Mouse (Mus musculus): ENCODE data around the gene Syne2.
A peak's percentile ranks its signal among the peaks of the same experiment; 100 is the strongest.

Gene Syne2

GRCm38 (mm10) chr12:75866419-75867373, 48.8 kb downstream of the Syne2 start:
- DNase-seq (ENCODE audit: extremely low spot score, low spot score): no peak

DNA sequence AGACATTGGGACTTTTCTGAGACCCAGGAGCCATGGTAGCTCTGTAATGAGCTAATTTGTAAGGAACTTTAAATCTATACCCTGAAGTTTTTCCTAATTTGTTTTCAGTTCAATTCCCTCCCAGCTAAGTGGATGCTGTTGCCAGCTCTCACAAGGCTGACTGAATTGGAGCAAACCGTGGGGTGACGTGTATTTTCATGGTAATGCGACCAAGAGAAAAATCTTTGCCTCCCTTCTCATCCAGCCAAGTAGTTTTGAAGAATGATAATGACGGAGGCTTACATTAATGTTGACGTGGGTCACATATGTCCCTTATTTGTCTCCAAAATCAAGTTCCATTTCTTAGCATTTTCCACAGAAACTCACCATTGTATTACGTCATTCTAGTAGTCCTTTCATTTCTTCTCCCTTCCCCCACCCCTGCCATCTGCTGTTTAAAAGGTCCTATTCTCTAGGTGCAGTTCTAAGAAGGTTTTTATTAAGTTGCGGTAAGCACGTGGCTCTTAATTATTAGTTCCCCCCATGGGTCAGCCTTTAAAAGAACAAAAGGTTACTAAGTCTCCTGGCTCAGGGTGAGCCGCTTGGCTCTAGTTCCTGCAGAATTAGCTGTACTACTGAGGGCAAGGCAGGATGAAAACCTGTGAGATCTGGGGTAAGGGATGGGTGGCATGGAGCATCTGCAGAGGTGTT, 55.8 kb downstream of the Syne2 start:
- peak; percentile 23 for DNase-seq (ENCODE audit: extremely low spot score, low spot score)

- DNase-seq (ENCODE audit: extremely low spot score, low spot score): peak; percentile 23
Observed at GRCm38 (mm10) chr12:75874287-75874994, 56.5 kb downstream of the Syne2 start.

DNA sequence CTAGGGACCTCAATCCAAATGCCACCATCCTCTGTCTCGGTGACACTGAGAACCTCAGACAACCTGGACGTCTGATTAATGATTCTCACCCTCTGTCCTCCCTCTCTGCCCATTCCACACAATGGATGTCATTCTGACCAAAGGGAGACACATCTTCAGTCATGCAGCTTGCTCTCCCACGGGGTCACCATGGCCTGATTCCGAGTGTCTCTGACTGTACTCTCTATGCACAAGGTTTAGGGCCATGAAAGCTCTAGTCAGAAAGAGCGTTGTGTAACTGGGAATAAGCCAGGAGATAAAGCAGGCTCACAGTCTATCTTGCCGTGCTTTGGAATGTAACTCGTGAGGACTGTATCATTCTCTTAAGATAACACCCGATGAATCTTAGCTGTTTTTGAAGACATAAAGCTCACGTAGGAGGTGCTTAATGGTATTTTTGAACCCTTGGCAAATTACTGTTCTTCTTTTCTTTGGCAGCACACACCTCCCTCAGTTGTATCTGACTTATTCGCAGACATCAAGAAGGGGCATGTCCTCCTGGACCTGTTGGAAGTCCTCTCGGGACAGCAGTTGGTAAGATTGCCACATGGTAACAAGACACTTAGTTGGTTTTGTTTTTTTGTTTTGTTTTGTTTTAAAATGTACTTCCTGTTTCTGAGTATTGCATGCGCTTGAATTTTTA, 61.8 kb downstream of the Syne2 start:
- no peak for DNase-seq (ENCODE audit: extremely low spot score, low spot score)

DNA sequence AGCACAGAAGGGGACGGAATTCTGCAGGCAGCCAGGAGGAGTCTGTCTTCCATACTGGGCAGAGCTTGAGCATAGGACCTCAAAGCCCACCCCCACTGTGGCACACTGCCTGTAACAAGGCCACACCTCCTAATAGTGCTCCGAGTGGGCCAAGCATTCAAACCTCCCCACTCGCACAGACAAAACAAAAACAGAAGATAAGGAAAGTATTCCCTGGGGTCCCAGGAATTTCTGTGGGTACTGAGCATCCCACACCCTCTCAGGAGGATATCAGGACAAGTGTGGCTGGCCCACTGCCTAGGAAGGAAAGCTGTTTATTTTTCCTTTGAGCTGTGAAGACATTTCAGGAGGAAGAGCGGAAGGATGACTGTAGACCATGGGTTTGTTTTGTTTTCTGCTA, 63.6 kb downstream of the Syne2 start:
- no peak for DNase-seq (ENCODE audit: extremely low spot score, low spot score)

DNA sequence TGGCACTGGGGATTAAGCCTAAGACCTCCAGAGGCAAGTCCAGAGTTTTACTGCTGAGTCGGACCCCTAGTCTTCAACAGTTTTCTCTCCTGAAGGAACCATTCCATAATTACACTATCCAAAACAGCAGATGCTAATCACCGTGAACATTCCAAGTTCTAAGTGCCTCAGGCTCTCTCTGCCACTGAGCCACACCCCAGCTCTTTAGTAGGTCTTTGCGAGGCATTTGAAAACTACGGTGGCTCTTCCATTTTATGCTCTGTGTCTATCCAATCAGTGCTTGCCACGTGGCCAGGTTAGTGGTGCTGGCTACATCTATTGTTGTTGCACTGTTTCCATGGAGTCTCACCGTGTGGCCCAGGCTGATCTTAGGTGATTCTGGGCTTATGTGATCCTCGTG, 68.2 kb downstream of the Syne2 start:
- no peak for DNase-seq (ENCODE audit: extremely low spot score, low spot score)

- DNase-seq (ENCODE audit: extremely low spot score, low spot score): no peak
Observed at GRCm38 (mm10) chr12:75886946-75887345, 69.0 kb downstream of the Syne2 start.

DNA sequence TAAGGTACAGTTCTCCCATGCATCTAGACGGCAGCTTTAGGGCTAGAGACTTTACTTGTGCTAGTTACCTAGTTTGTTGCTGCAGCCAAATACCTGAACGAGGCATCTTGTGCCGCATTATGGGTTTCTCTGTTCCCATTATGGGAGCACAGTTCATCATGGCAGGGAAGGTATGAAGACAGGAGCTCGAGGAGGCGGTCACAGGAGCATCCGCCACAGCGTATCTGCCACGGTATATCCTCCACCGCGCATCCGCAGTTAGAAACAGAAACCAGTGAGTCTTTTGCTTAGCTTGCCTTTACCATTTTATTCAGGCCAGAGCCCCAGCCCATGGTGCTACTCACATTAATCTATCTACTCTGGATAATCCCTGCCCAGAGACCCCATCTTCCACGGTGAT, 70.8 kb downstream of the Syne2 start:
- no peak for DNase-seq (ENCODE audit: extremely low spot score, low spot score)

DNA sequence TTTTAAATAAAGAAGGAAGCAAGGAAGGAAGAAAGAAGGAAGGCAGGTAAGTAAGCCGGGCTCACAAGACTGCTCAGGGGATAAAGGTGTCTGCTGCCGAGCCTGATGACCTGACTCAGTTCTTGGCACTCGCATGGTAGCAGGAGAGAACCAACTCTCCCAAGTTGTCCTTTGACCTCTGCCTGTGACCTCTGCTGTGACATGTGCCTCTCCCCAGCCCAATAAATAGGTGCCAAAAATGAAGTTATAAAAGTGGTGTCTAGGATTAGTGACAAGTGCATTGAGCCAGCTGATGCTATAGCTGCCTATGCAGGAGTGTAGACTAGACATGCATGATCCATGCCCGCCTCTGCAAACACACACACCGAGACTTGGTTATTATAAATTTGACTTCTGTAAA, 73.3 kb downstream of the Syne2 start:
- no peak for DNase-seq (ENCODE audit: extremely low spot score, low spot score)

DNA sequence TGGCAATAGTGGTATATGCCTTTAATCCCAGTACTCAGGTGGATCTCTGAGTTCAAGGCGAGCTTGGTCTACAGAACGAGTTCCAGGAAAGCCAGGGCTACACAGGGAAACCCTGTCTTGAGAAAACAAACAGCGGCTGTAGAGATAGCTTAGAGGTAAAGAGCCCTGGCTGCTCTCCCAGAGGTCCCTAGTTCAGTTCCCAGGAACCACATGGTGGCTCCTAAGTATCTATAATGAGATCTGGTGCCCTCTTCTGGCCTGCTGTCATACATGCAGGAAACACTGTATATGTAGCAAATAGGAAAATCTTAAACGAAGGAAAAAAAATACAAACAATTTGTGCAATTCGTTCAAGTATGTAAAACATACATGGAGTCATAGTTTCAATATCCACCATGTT, 75.5 kb downstream of the Syne2 start:
- DNase-seq (ENCODE audit: extremely low spot score, low spot score): no peak

DNA sequence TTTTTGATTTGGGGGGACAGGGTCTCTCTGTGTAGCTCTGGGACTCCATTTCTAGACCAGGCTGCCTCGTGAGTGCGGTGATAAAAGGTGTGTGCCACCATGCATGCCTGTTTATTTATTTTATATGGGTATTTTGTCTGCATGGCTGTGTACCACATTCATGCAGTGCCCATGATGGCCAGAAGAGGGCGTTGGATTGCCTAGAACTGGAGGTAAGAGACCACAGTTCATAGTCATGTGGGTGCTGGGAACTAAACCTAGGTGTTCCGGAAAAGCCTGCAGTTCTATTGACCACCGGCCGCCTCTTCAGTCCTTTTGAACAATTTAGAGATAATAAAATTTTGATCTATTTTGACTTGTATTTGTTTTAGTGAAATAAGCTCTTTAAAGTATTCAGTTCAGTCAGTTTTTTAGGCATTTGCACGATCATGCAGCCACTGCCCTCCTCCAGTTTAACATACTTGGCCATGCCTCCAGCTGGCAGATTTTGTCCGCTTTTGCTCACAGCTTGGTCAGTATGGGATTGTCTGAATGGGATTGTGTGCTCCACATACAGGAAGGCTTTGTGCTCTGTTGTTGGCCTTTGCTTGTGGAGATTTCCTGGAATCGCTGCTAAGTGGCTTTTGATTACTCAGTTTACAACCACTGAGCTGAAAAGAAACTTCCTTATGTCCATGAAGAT, 76.5 kb downstream of the Syne2 start:
- DNase-seq (ENCODE audit: extremely low spot score, low spot score): no peak

GRCm38 (mm10) chr12:75894998-75895331, 77.0 kb downstream of the Syne2 start:
- DNase-seq (ENCODE audit: extremely low spot score, low spot score): no peak

DNA sequence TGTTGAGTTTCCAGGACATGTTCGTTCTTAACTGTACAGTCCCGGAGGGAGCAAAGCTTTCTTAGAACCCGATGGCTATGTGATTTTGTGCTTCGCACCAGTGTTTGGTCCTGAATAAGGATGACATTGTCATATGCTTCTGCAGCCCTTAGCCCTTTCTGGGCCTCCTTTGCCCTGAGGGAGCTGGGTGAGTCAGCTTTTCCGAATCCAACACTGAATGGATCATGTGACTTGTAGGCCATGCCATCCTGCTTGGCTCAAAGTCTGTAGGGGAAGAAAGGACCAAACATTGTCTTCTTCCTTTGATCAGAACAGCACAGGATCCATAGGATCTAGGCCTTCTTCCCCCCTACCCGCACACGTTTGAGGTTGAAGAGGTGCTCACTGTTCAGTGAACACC, 79.9 kb downstream of the Syne2 start:
- DNase-seq (ENCODE audit: extremely low spot score, low spot score): no peak

- no peak for DNase-seq (ENCODE audit: extremely low spot score, low spot score)
Observed at GRCm38 (mm10) chr12:75901721-75902120, 83.8 kb downstream of the Syne2 start.

DNA sequence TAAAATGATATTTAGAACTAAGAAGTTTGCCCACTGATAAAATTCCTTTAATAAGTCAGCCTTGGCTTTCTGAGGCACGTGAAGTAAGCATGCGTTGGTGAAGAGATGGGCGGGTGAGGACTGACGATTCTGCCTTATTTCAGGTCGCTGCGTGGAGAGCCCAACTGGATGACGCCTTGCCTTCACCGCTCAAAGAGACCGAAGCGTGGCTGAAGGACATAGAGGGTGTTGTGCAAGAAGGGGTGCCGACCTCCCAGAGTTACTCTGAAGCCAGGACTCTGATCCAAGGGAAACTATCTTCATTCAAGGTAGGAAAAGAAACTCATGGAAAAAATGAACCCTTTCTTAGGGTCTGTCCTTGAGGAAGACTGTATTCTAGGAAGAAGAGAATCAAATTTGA, 86.1 kb downstream of the Syne2 start:
- no peak for DNase-seq (ENCODE audit: extremely low spot score, low spot score)

DNA sequence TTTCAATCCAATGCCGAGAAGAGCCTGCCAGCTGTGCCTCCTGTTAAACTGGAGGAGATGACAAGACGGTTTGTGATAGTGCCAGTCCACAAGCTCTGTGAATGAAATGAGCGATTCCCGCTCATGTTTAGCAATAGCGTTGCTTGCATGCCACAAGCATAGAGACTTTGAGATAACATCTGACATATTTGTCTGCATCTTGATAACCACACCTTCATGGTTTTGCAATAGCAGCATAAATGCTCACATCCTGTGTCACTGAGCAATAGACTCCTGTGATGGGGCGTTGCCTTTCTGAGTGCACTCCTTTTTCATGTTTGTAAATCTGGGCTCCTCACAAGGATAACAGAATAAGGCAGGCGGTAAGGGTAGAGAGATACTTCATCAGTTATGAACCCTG, 87.4 kb downstream of the Syne2 start:
- DNase-seq (ENCODE audit: extremely low spot score, low spot score): no peak

GRCm38 (mm10) chr12:75908466-75908865, 90.5 kb downstream of the Syne2 start:
- DNase-seq (ENCODE audit: extremely low spot score, low spot score): no peak

DNA sequence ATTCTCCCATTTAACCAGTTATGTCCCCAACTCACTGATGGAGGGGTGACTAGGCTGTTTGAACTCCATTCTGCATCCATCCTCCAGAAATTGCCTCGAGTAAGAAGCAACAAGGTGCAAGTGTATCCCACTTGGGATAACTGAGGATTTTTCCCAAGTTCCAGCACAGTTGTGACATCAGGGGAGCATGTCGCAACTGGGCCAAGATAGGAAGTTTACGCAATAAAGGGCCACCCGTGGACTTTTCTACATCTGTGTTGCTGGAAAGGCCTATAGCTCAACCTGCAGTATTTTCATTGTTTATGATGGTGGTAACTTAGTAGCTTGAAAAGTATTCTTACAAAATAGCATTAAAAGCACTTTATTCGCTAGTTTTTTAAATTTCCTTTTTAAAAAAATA, 97.8 kb downstream of the Syne2 start:
- no peak for DNase-seq (ENCODE audit: extremely low spot score, low spot score)

- no peak for DNase-seq (ENCODE audit: extremely low spot score, low spot score)
Observed at GRCm38 (mm10) chr12:75918415-75918814, 100.5 kb downstream of the Syne2 start.

- DNase-seq (ENCODE audit: extremely low spot score, low spot score): peak; percentile 21
Observed at GRCm38 (mm10) chr12:75918914-75919313, 101.0 kb downstream of the Syne2 start.

- DNase-seq (ENCODE audit: extremely low spot score, low spot score): peak; percentile 37
Observed at GRCm38 (mm10) chr12:75922900-75923299, 105.0 kb downstream of the Syne2 start.

Data from neural tube, embryonic 10.5 days (tissue).